Mouse (Mus musculus) lung, postnatal 0 days (tissue): Measurements from ENCODE around the gene Rhbdd3. TPM values are rescaled to one million over a fixed set of nuclear protein-coding genes. Genes with fewer than 3 reads are reported as not detected.

Experiments
- ATAC-seq: fragments of 200-750 bp; cut with Nextera tagmentation; 2 replicates; pipeline ENCODE4 v1.8.0; 2017; ENCODE audit warnings: moderate library complexity
- DNase-seq: peaks from one replicate; pipeline ENCODE4 v3.0.0-alpha.2; 2016; ENCODE audit warnings: low spot score
- H3K27ac ChIP-seq: fragments of 300-500 bp; sonication (generic); 2 replicates; pipeline ENCODE4 v1.5.1; 2014; ENCODE audit warnings: antibody characterized with exemption, mild to moderate bottlenecking, low read length, mixed read lengths
- H3K27me3 ChIP-seq: fragments of 300-500 bp; sonication (generic); replicated peaks from 2 replicates; pipeline ENCODE4 v1.6.1; 2014; ENCODE audit warnings: low read length, mixed read lengths; ENCODE audit not compliant: insufficient read depth
- H3K36me3 ChIP-seq: fragments of 300-500 bp; sonication (generic); 2 replicates; pipeline ENCODE4 v1.6.1; 2014; ENCODE audit warnings: low read length, mixed read lengths; ENCODE audit not compliant: insufficient read depth
- H3K4me1 ChIP-seq: fragments of 300-500 bp; sonication (generic); 2 replicates; pipeline ENCODE4 v1.6.1; 2014; ENCODE audit warnings: antibody characterized with exemption, low read depth, low read length, mixed read lengths; ENCODE audit not compliant: insufficient read depth
- H3K4me2 ChIP-seq: fragments of 300-500 bp; sonication (generic); replicated peaks from 2 replicates; pipeline ENCODE4 v1.6.1; 2014; ENCODE audit warnings: low read depth, mild to moderate bottlenecking, low read length, moderate library complexity, mixed read lengths
- H3K4me3 ChIP-seq: fragments of 300-500 bp; sonication (generic); 2 replicates; pipeline ENCODE4 v1.5.1; 2014; ENCODE audit warnings: low read depth, low read length
- H3K9ac ChIP-seq: fragments of 300-500 bp; sonication (generic); replicated peaks from 2 replicates; pipeline ENCODE4 v1.6.1; 2014; ENCODE audit warnings: low read depth, mild to moderate bottlenecking
- H3K9me3 ChIP-seq: fragments of 300-500 bp; sonication (generic); 2 replicates; pipeline ENCODE4 v1.6.1; 2016; ENCODE audit warnings: low read length, mixed read lengths
- CTCF ChIP-seq: IDR thresholded peaks from 2 replicates; pipeline ENCODE4 v1.5.1; 2016; ENCODE audit warnings: antibody characterized with exemption, mild to moderate bottlenecking
- EP300 ChIP-seq: IDR thresholded peaks from 2 replicates; pipeline ENCODE4 v1.6.1; 2016; ENCODE audit warnings: antibody characterized with exemption, mild to moderate bottlenecking, control low read depth
- WGBS: fragments of 180-500 bp; shearing (Covaris S2); extraction: QIAGEN DNeasy Blood & Tissue Kit; methylation state at CpG from one replicate; pipeline ENCODE4 v1.1.7; 2014; 5-methylcytosine and 5-hydroxymethylcytosine counted together
- polyA plus RNA-seq: library from polyadenylated mRNA; unstranded; fragments of >200 nt; fragmentation: Nextera tagmentation; extraction: Ambion mirVana; gene quantifications from 2 replicates; pipeline ENCODE4 v1.2.1, GENCODE M21; 2015

The Rhbdd3 gene
- polyA plus RNA-seq, 1 experiment from 2014 or later, result 19.4 TPM

DNA sequence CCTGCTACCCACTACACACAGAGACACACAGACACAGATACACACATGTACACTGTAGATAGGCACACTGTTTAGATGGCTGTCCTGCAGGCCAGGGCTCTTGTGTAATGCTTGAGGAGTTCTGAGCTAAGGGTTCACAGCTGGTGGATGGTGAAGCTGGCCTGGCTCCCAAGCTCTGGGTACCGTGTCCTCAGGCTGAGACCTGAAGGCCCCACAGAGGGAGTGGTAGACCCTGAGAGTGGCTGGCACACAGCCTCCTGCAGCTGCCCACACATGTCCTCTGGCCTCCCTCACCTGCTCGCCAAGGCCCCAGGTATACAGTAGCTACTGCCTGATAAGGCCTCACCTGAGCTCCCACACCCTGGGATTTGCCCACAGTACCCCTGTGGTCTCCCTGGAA lies 43.2 kb downstream of the Rhbdd3 start:
- Histone ChIP-seq H3K27me3 (no peaks in the 10 kb centered on the region), H3K9ac (no peak overlapping the region), H3K4me3 (no peak overlapping the region), H3K36me3 (no peaks in the 10 kb centered on the region), H3K9me3 (no peaks in the 10 kb centered on the region), H3K27ac (no peak overlapping the region), H3K4me2 (no peak overlapping the region), H3K4me1 (peaks cover 19% of the 10 kb centered on the region)
- no peak for ATAC-seq
- WGBS, result 47% methylated on average over 2 of the region's 2 CpGs
- DNase-seq, result peak; percentile 40
- no peak for TF ChIP-seq CTCF
- TF ChIP-seq EP300, result no peak

DNA sequence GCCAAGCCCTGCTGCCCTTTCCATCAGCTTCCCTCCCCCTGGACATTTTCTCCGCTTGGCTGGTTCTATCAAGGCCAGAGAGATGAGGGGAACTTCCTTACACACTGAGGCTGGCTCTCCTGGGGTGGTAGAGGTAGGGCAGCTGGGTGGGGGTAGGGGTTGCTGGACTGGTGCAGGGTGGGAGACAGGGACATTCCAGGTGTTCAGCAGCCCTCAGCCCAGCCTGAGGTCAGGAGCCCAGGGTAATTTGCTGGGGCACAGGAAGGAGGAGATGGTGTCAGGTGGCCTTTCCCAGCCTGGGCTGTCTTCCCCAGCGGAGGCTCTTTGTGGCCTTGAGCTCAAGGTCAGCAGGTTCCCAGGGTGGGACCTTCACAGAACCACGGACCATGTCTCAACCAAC lies 46.9 kb downstream of the Rhbdd3 start:
- ATAC-seq (no peak), DNase-seq (no peak)
- H3K4me1 ChIP-seq, result peaks cover 5% of the 10 kb centered on the region; the same call in 1 of the 2 replicates
- H3K4me2 ChIP-seq, result no peak overlapping the region
- H3K36me3 ChIP-seq, result no peaks in the 10 kb centered on the region
- 89% methylated on average over 3 of the region's 3 CpGs for WGBS
- H3K27me3 ChIP-seq, result no peaks in the 10 kb centered on the region
- H3K9ac ChIP-seq, result no peak overlapping the region
- TF ChIP-seq EP300, result no peak
- no peak for TF ChIP-seq CTCF
- no peaks in the 10 kb centered on the region for H3K9me3 ChIP-seq
- H3K4me3 ChIP-seq, result no peak overlapping the region
- H3K27ac ChIP-seq, result no peak overlapping the region

DNA sequence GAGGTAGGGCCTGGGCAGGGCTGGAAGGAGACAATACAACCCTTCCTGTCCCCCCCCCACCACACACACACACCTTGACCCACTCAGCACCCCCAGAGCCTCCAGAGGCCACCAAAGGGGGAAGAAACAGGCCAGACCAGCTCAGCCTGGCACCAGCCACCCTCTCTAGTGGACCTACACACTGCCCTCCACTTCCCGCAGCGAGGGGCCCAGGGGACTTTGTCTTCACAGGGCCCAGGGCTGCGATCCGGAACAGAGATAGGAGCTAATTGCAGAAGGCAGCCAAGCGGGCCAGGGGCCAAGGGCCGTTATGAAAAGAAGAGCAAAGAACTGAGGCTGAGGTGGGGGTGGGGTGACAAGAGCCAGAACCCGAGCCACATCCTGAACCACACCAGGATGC lies 50.5 kb downstream of the Rhbdd3 start:
- Histone ChIP-seq H3K4me1 (peaks cover 9% of the 10 kb centered on the region; the same call in 1 of the 2 replicates), H3K27ac (peak overlapping the region; percentile 27; the same call in 1 of the 2 replicates), H3K36me3 (no peaks in the 10 kb centered on the region), H3K4me3 (no peak overlapping the region), H3K4me2 (0 out of 2 replicates have a peak overlapping the region, but pooled peaks have one; percentile 2), H3K9me3 (no peaks in the 10 kb centered on the region), H3K9ac (no peak overlapping the region), H3K27me3 (no peaks in the 10 kb centered on the region)
- peak; percentile 37 for ATAC-seq
- DNase-seq, result peak; percentile 65
- 10% methylated on average over 7 of the region's 7 CpGs for WGBS
- no peak for TF ChIP-seq CTCF
- no peak for TF ChIP-seq EP300

DNA sequence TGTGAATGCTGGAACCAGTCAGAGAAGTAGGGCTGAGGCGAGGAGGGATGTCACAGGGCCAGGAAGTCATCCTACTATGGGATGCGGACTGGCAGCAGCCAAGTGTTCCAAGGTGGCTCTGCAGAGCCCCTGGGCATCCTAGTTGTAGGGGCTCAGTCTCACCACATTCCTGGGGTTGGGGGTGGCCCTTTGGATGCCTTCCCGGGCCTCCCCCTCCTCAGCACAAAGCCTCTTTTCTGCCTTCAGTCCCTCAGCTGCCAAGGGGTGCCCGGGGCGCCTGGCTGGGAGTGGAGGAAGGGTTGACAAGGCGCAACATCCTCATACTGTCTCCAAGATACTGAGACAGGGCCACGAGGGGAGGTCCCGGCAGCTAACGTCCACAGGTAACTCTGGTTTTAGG lies 51.2 kb downstream of the Rhbdd3 start:
- no peaks in the 10 kb centered on the region for H3K27me3 ChIP-seq
- H3K9ac ChIP-seq, result no peak overlapping the region
- H3K36me3 ChIP-seq, result no peaks in the 10 kb centered on the region
- no peak overlapping the region for H3K4me3 ChIP-seq
- DNase-seq, result no peak
- WGBS, result 67% methylated on average over 8 of the region's 9 CpGs
- no peak for ATAC-seq
- H3K27ac ChIP-seq, result no peak overlapping the region
- no peak overlapping the region for H3K4me2 ChIP-seq
- peaks cover 13% of the 10 kb centered on the region; the same call in 1 of the 2 replicates for H3K4me1 ChIP-seq
- TF ChIP-seq EP300 (no peak), CTCF (no peak)
- H3K9me3 ChIP-seq, result no peaks in the 10 kb centered on the region

DNA sequence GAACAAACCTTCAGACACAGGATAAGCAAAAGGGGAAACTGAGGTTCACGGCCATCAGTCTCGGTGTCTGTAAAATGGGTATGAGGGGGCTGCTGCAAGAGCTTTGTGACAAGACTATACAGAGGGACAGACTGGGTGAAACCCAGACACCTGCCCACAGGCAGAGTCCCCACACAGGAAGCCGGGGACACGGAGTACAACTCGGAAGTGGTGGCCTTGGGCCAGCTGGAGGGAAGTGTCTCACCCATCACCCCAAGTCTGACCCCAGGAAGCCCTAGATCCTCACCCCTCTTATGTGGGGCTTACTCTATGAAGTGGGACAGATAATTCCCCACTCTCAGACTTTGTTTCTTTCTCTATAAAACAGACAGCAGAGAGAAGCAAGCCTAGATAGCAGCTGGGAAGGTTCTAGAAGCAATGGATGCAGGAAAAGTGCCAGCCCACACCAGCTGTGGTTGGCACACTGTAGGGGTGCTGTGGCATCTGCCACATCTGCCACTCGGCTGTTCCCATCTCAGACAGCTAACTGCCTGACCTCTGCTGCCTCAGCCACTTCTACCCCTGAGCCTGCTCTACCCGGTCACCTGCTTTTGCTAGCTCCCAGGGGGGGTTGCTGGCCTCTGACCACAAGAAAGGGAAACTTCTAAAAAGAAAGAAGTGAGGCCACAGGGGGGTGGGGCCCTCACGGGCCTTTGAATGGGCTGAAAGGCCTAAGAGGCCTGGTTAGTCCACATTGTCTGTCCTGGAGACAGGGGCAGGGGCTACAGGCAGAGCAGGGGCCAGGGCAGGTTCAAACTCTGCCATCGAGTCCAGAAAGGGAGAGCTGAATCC lies 51.9 kb downstream of the Rhbdd3 start:
- Histone ChIP-seq H3K4me1 (peaks cover 18% of the 10 kb centered on the region; the same call in 1 of the 2 replicates), H3K4me3 (no peak overlapping the region), H3K9ac (no peak overlapping the region), H3K4me2 (no peak overlapping the region), H3K27ac (no peak overlapping the region; the same call in 1 of the 2 replicates), H3K36me3 (no peaks in the 10 kb centered on the region), H3K9me3 (no peaks in the 10 kb centered on the region), H3K27me3 (no peaks in the 10 kb centered on the region)
- no peak for ATAC-seq
- 60% methylated on average over 9 of the region's 9 CpGs for WGBS
- TF ChIP-seq EP300, result no peak
- no peak for TF ChIP-seq CTCF
- DNase-seq, result no peak

DNA sequence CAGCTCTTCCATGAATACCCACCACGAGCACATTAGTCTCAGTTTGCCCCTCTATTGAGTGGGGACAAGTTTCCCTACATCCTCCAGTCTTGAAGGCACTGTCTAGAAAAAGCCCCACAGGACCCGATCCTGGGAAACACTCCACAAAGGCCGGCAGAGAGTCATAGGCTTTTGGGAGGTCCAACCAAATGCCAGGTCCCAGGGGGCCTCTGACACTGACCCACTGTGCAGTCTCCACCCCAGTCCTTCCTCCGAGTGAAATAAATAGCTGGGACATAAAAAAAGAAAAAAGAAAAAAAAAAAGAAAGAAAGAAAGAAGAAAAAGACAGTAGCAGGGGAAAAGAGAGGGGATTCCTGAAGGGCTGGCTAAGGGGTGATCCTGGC lies 52.5 kb downstream of the Rhbdd3 start:
- peaks cover 18% of the 10 kb centered on the region; the same call in 1 of the 2 replicates for H3K4me1 ChIP-seq

More for the DNA sequence above, 52.5 kb downstream of the Rhbdd3 start:
- H3K4me3 ChIP-seq, result peak overlapping the region; percentile 43
- no peak overlapping the region for H3K9ac ChIP-seq
- H3K27me3 ChIP-seq, result no peaks in the 10 kb centered on the region
- no peak for DNase-seq
- peak overlapping the region; percentile 88 for H3K4me2 ChIP-seq
- ATAC-seq, result no peak
- H3K9me3 ChIP-seq, result no peaks in the 10 kb centered on the region
- no peak overlapping the region for H3K27ac ChIP-seq
- WGBS, result 45% methylated on average over 4 of the region's 4 CpGs
- no peak for TF ChIP-seq CTCF
- TF ChIP-seq EP300, result no peak
- no peaks in the 10 kb centered on the region for H3K36me3 ChIP-seq
